Mouse (Mus musculus): ENCODE results near the gene Uqcr11.

The Uqcr11 gene

GRCm38 (mm10) chr10:80431570-80432386, 25.1 kb upstream of the Uqcr11 start:
- no peak for DNase-seq (ENCODE audit: low spot score)

- DNase-seq (ENCODE audit: low spot score), result no peak
Measured at GRCm38 (mm10) chr10:80430375-80430980, 23.8 kb upstream of the Uqcr11 start.

GRCm38 (mm10) chr10:80429800-80430199, 23.2 kb upstream of the Uqcr11 start:
- DNase-seq (ENCODE audit: low spot score), result no peak

GRCm38 (mm10) chr10:80425041-80425440, 18.4 kb upstream of the Uqcr11 start:
- DNase-seq (ENCODE audit: low spot score), result no peak

- DNase-seq (ENCODE audit: low spot score), result no peak
Measured at GRCm38 (mm10) chr10:80423562-80423961, 16.9 kb upstream of the Uqcr11 start.

GRCm38 (mm10) chr10:80421651-80422472, 15.2 kb upstream of the Uqcr11 start:
- no peak for DNase-seq (ENCODE audit: low spot score)

DNA sequence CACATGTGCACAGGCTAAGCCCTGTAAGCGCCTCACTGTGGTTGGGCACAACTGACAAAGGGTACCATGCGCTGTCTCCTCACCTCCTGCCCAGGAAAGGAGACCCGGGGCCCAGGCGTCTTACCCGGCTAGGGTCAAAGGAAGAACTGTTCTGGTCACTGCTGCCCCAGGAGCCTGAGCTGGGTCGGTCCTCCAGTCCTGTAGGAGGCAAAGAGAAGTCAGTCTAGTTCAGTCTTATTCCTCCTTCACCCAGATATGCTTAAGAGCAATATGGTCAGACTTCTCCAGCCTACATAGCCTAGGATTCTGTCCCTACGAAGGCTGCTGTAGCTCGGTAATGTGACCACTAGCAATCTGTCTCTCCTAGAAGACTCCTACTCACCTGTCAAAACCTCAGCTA, 14.6 kb upstream of the Uqcr11 start:
- no peak for DNase-seq (ENCODE audit: low spot score)

- DNase-seq (ENCODE audit: low spot score), result no peak
Measured at GRCm38 (mm10) chr10:80420729-80421128, 14.1 kb upstream of the Uqcr11 start.

DNA sequence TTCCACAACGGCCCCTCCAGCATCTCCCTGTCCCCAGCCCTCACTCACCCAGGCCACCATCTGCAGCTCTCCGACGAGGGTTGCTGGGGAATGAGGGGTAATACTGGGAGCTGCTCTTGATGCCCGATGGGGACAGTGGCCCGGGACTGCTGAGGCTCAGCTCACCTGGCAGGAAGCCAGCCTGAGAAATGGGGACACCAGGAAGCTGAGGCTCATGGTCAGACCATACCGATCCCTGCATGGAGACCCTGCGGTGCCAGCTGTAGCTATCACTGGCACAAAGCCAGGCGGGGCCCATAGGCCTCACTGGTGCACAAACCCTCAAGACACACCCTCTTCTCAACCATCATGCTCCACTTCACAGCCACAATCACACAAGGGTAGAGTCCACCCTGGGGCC, 12.8 kb upstream of the Uqcr11 start:
- no peak for DNase-seq (ENCODE audit: low spot score)

GRCm38 (mm10) chr10:80418311-80418710, 11.7 kb upstream of the Uqcr11 start:
- no peak for DNase-seq (ENCODE audit: low spot score)

- DNase-seq (ENCODE audit: low spot score), result no peak
Measured at GRCm38 (mm10) chr10:80417841-80418240, 11.2 kb upstream of the Uqcr11 start.

- no peak for DNase-seq (ENCODE audit: low spot score)
Measured at GRCm38 (mm10) chr10:80417371-80417770, 10.7 kb upstream of the Uqcr11 start.

GRCm38 (mm10) chr10:80415566-80415965, 8.9 kb upstream of the Uqcr11 start:
- DNase-seq (ENCODE audit: low spot score), result no peak

DNA sequence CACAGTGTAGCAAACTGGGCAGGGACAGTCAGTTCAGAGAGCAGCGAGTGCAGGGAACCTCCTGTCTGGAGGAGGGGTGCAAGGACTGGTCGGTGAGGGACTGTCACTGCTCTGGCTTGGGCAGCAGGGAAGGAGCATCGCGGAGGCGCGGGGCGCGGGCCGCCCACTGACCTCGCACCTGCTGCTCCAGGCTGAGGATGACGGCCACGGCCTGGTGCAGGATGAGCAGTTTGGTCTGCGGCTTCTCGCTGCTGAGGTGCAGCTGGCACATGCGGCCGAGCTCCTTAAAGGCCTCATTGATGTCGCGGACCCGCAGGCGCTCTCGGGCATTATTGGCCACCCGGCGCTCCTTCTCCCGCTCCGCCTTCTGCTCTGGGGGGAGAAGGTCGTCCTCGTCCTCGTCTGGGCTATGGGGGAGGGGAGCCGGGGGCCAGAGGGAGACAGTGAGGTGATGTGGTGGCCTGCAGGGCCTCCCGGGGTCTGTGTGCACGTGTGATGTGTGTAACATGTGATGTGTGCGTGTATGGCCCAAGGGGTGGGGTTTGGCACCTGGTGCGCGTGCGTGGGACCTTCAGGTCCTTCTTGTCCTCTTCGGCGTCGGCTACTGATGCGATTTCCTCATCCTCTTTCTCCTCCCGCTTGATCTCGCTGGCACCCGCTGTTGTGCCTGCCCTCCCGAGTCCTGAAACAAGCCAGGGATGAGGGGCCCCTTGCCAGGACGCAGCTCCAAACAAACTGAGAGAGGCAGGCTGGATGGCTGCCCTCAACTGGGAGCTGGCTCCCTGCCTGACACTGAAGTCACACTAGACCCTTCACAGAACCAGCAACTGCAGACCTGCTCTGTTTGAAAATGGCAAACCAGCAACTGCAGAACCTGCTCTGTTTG, 6.3 kb upstream of the Uqcr11 start:
- no peak for DNase-seq (ENCODE audit: low spot score)

DNA sequence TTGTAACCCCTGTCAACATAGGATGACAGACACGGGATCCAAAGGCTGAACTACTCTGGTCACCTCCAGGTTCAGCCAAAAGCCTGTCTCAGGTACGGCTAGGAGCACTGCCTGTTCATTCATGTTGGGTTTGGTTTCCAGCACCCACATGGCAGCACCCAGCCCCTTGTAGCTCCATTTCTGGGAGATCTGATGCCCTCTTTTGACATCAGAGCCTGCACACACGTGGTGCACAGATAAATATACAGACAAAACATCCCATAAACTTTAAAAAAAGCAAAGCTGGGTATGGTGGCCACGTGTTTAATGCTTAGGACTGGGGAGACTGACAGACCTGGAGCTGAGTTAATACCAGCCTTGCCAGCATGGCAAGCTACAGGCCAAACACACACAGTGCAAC, 1.3 kb upstream of the Uqcr11 start:
- no peak for DNase-seq (ENCODE audit: low spot score)

GRCm38 (mm10) chr10:80405481-80406173, 1.0 kb downstream of the Uqcr11 start:
- DNase-seq (ENCODE audit: low spot score), result no peak

- DNase-seq (ENCODE audit: low spot score), result no peak
Measured at GRCm38 (mm10) chr10:80403044-80403692, 3.5 kb downstream of the Uqcr11 start.

GRCm38 (mm10) chr10:80400704-80401161, 5.9 kb downstream of the Uqcr11 start:
- no peak for DNase-seq (ENCODE audit: low spot score)

- no peak for DNase-seq (ENCODE audit: low spot score)
Measured at GRCm38 (mm10) chr10:80399973-80400703, 6.5 kb downstream of the Uqcr11 start.
